Mouse (Mus musculus) activated CD4-positive, CD25-positive, alpha-beta regulatory T cell (primary cell): Measurements from ENCODE around the gene Gm13288. TPM values are rescaled to one million over a fixed set of nuclear protein-coding genes. Genes with fewer than 3 reads are reported as not detected.

ENCODE experiments used
- polyA plus RNA-seq, 2 experiments: library from polyadenylated mRNA; unstranded; fragments of 100-300 nt; shearing (Covaris generic); gene quantifications; one replicate each; pipeline ENCODE4 v1.2.1; 2017

Gm13288 gene
- polyA plus RNA-seq, 2 experiments from 2014 or later = 0.10 TPM; not detected in 1

Other genes starting within 250 kb of the Gm13288 start
- under 1 TPM in 1 of 2 experiments, not detected in 1; 0.60 TPM for gene Ifna15, start 247.3 kb upstream of the Gm13288 start, polyA plus RNA-seq
- not detected for gene Ifna14, start 233.7 kb upstream of the Gm13288 start, polyA plus RNA-seq
- gene Ifna9, start 213.1 kb upstream of the Gm13288 start, polyA plus RNA-seq = not detected
- not detected for gene Ifna12, start 202.2 kb upstream of the Gm13288 start, polyA plus RNA-seq
- gene C87499, start 171.1 kb upstream of the Gm13288 start, polyA plus RNA-seq = not detected
- not detected for gene Ifna13, start 161.1 kb upstream of the Gm13288 start, polyA plus RNA-seq
- not detected for gene Ifna16, start 128.6 kb upstream of the Gm13288 start, polyA plus RNA-seq
- gene Ifna2, start 121.6 kb upstream of the Gm13288 start, polyA plus RNA-seq = not detected
- gene Ifnab, start 114.2 kb upstream of the Gm13288 start, polyA plus RNA-seq = not detected
- gene Gm26566, start 83.7 kb upstream of the Gm13288 start, polyA plus RNA-seq = under 1 TPM in 1 of 2 experiments, not detected in 1; 0.48 TPM
- 10 to 100 TPM; 18.8 to 27.9 TPM for gene Klhl9, start 83.1 kb upstream of the Gm13288 start, polyA plus RNA-seq
- not detected for gene Gm13271, start 50.7 kb upstream of the Gm13288 start, polyA plus RNA-seq
- under 1 TPM; 0.75 to 0.85 TPM for gene Gm13283, start 45.4 kb upstream of the Gm13288 start, polyA plus RNA-seq
- gene Gm13290, start 31.7 kb upstream of the Gm13288 start, polyA plus RNA-seq = under 1 TPM in 1 of 2 experiments, not detected in 1; 0.19 TPM
- not detected for gene Gm13289, start 28.6 kb upstream of the Gm13288 start, polyA plus RNA-seq
- gene Gm13272, start 25.7 kb upstream of the Gm13288 start, polyA plus RNA-seq = not detected
- under 1 TPM in 1 of 2 experiments, not detected in 1; 0.48 TPM for gene Ifnz, start 23.4 kb upstream of the Gm13288 start, polyA plus RNA-seq
- not detected for gene Gm13276, start 19.8 kb upstream of the Gm13288 start, polyA plus RNA-seq
- not detected for gene Gm13277, start 16.9 kb upstream of the Gm13288 start, polyA plus RNA-seq
- not detected for gene Gm13278, start 14.0 kb upstream of the Gm13288 start, polyA plus RNA-seq
- not detected for gene Gm13275, start 11.0 kb upstream of the Gm13288 start, polyA plus RNA-seq
- not detected for gene Gm13279, start 8.1 kb upstream of the Gm13288 start, polyA plus RNA-seq
- gene Gm13285, start 5.9 kb upstream of the Gm13288 start, polyA plus RNA-seq = 1 to 10 TPM in 1 of 2 experiments, under 1 TPM in 1; 0.80 to 1.1 TPM
- not detected for gene Gm13287, start 2.3 kb upstream of the Gm13288 start, polyA plus RNA-seq
- gene Ifna7, start 10.7 kb downstream of the Gm13288 start, polyA plus RNA-seq = not detected
- gene Ifna11, start 14.4 kb downstream of the Gm13288 start, polyA plus RNA-seq = not detected
- not detected for gene Ifna6, start 21.9 kb downstream of the Gm13288 start, polyA plus RNA-seq
- gene Ifna5, start 30.0 kb downstream of the Gm13288 start, polyA plus RNA-seq = not detected
- not detected for gene Ifna4, start 36.3 kb downstream of the Gm13288 start, polyA plus RNA-seq
- gene Ifna1, start 44.6 kb downstream of the Gm13288 start, polyA plus RNA-seq = not detected
- not detected for gene Ifne, start 74.7 kb downstream of the Gm13288 start, polyA plus RNA-seq